Mouse (Mus musculus) left cerebral cortex, postnatal 14 days (tissue): ENCODE results near the gene 4921524J17Rik. TPM values are rescaled to one million over a fixed set of nuclear protein-coding genes. Genes with fewer than 3 reads are reported as not detected.
A peak's percentile ranks its signal among the peaks of the same experiment; 100 is the strongest.

ENCODE experiments used
- DNase-seq, 2 experiments: peaks; one replicate each; pipeline ENCODE4 v3.0.0; 2021 to 2022; ENCODE audit warnings: low spot score in 2 of 2, mixed read lengths in 1 of 2
- intact Hi-C: fragments of 180-260 bp; cut with DNase I; formaldehyde crosslinking; loops from one replicate; pipeline ENCODE4 v1.15.1; 2025
- total RNA-seq, 2 experiments: library from RNA; stranded (reverse); gene quantifications; 2 replicates each; pipeline ENCODE4 v1.2.3; 2021

Gene 4921524J17Rik
- total RNA-seq, 2 experiments from 2014 or later = 14.9 to 17.6 TPM

- DNase-seq = no peak
- intact Hi-C loops = no loop called here
Measured at GRCm38 (mm10) chr8:85395681-85396431, 36.8 kb downstream of the 4921524J17Rik start.

- DNase-seq = no peak
- intact Hi-C loops = no loop called here
Measured at GRCm38 (mm10) chr8:85395017-85395416, 37.6 kb downstream of the 4921524J17Rik start.

GRCm38 (mm10) chr8:85393199-85393598, 39.4 kb downstream of the 4921524J17Rik start:
- intact Hi-C loops = no loop called here
- no peak for DNase-seq

DNA sequence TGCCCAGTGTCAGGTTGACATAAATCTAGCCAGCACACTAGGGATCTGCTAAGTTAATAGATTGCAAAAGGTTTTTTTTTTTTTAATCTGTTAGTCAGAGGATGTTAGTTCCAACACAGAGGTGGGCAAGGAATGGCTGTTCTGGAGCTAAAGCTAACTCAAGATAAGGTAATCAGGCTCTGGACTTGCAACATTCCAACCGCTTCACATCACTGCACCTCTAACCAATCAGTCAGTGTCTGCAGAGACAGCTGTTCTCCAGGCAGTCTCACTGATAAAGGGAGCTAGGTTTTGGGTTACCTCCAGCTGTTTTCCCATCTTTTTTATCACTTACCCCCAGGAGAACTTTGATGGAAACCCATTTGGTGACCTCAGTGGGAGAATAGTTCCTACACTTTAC, 41.2 kb downstream of the 4921524J17Rik start:
- intact Hi-C loops = no loop called here

GRCm38 (mm10) chr8:85386205-85386604, 46.4 kb downstream of the 4921524J17Rik start, which contains the start of gene Mylk3:
Mylk3 (minus strand) TSS chr8:85386345.
- DNase-seq = peak; percentile 26 to 64
- intact Hi-C loops = no loop called here

More for the DNA sequence above, 41.2 kb downstream of the 4921524J17Rik start:
- DNase-seq = no peak

GRCm38 (mm10) chr8:85381926-85382325, 50.7 kb downstream of the 4921524J17Rik start:
- DNase-seq = peak; percentile 14 to 71

DNA sequence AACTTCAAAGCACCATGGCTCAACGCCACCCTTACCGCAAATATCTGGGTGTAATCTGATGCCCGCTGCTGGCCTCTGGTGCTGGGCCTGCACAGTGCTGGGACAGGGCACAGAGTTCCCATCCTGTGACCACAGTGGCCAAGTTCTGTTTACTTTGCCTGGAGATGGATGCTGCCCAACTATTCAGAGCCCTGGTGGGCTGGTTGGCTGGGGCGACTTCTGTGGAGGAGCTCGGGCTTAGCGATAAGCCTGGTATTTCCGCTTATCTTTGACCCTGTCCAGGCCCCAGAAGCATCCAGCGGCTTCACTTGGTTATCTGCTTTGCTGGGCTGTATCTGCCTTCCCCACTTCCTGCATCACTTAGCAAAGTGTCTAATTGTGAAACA, 51.8 kb downstream of the 4921524J17Rik start:
- no peak for DNase-seq
- intact Hi-C loops = no loop called here

More at GRCm38 (mm10) chr8:85381926-85382325, 50.7 kb downstream of the 4921524J17Rik start:
- intact Hi-C loops = no loop called here

- intact Hi-C loops = no loop called here
- no peak for DNase-seq
Measured at GRCm38 (mm10) chr8:85380123-85380823, 52.4 kb downstream of the 4921524J17Rik start.

DNA sequence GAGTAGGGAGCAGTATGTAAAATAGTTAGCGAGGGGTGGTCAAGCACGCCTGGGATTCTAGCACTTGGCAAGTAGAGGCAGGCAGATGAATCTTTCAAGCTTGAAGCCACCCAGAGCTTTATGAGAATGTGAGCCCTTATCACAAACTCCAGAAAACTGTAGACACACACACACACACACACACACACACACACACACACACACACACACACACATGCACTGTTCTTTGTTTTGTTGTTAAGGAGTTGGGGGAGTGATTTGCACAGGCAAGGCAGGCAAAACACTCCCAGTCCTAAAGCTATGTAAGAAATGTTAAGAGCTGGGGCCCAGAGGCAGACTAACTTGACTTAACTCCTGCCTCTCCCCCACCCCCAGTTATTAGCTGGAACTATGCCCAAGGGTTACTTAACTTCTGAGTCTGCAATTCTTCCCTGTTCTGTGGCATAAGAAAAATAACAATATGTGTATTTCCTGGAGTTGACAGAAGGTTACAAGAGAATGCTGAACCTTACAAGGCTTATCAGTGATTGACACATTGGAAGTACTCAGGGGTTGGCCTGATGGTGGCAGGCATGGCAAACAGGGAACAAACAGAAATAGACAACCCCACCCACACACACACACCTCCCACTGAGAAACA, 53.4 kb downstream of the 4921524J17Rik start:
- intact Hi-C loops = no loop called here
- DNase-seq = peak in 1 of 2 experiments; percentile 25

- intact Hi-C loops = no loop called here
- no peak for DNase-seq
Measured at GRCm38 (mm10) chr8:85376516-85376915, 56.1 kb downstream of the 4921524J17Rik start.

GRCm38 (mm10) chr8:85374286-85374685, 58.3 kb downstream of the 4921524J17Rik start:
- intact Hi-C loops = no loop called here
- DNase-seq = no peak

- intact Hi-C loops = no loop called here
- no peak for DNase-seq
Measured at GRCm38 (mm10) chr8:85373435-85374039, 59.1 kb downstream of the 4921524J17Rik start.

DNA sequence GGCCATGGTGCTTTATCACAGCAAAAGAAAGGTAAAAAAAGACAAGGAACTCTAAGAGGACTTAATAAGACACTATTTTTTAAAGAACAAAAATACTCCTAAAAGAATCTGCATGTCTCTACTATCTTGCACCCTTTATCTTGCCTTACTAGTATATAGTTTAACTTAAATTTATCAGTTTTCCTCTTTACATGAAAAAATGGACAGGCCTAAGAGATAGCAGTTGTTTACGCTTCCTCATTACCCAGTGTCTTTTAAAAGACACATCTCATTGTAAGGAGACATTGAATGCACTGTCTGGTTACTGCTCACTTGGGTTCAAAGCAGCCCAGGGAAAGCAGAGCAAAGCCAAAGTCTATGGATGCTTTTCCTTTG, 60.2 kb downstream of the 4921524J17Rik start:
- intact Hi-C loops = no loop called here
- DNase-seq = no peak

GRCm38 (mm10) chr8:85371736-85372464, 60.7 kb downstream of the 4921524J17Rik start:
- intact Hi-C loops = no loop called here

GRCm38 (mm10) chr8:85365176-85365575, 67.5 kb downstream of the 4921524J17Rik start:
- intact Hi-C loops = no loop called here

More at GRCm38 (mm10) chr8:85371736-85372464, 60.7 kb downstream of the 4921524J17Rik start:
- no peak for DNase-seq

GRCm38 (mm10) chr8:85364628-85365027, 68.0 kb downstream of the 4921524J17Rik start:
- no peak for DNase-seq
- intact Hi-C loops = no loop called here

More at GRCm38 (mm10) chr8:85365176-85365575, 67.5 kb downstream of the 4921524J17Rik start:
- DNase-seq = no peak

DNA sequence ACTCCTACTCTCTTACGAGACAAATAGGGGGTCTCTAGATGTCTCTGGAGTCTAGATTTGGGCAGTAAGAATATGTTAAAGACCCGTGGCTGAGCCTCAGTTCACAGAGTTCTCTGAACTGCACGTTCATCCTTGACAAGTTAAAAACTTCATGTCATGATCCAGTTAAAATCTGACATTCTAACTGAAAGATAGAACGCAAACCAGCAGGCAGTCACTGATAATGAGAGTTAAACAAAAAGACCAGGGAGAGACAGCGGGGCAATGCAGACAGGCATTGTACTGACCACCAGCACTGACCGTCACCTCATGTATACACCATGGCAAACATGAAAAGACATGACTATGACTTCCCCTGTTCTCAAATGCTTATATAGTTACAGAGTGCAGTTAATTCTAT, 69.2 kb downstream of the 4921524J17Rik start:
- no peak for DNase-seq
- intact Hi-C loops = no loop called here

DNA sequence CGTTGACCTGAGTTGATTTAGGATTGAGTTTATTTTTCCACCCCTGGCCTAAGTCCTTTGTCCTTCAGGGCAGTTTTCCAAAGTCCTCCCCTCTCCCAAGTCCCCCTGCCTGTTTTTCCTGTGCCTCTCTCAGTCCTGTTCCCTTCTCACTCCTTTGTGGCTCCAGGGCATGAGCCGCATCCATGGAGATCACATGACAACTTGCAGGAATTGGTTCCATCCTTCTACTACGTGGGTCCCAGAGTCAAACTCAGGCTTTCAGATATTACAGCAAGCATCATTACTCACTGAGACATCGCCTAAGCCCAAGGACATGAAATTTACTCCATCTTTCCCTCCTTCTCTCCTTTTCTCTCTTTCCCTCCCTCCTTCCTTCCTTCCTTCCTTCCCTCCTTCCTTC, 70.4 kb downstream of the 4921524J17Rik start:
- DNase-seq = no peak
- intact Hi-C loops = no loop called here
